Mouse (Mus musculus) ES-Bruce4 (cell line): ENCODE data around the gene Ucp1.

ENCODE experiments used
- CTCF ChIP-seq: IDR thresholded peaks from one replicate; pipeline ENCODE4 v1.8.1; 2011; ENCODE audit warnings: low read depth, low read length
- EP300 ChIP-seq: IDR thresholded peaks from 2 replicates; pipeline ENCODE4 v1.6.1; 2011; ENCODE audit warnings: low read depth, low read length; ENCODE audit not compliant: insufficient read depth
- POLR2A ChIP-seq: IDR thresholded peaks from one replicate; pipeline ENCODE4 v1.8.1; 2011; ENCODE audit warnings: low read length; ENCODE audit not compliant: insufficient read depth

DNA sequence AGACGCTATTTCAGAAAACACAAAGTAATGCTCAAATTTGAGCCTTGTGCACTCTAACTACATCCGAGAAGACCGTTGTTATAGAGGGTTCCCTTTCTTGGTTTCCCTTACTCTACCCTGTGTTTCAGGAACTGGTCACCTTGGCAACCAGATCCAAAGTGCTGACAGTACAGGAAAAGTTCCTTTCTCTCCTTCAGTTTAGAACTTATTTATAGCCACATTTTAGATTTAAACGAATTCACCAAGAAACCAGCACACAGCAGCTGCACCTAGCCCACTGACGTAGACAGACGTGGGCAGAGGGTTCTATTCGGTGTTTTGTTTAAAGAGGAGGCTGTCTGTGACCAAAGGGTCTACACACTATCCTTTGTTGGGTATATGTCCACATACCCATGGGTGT, 46.0 kb upstream of the Ucp1 start:
- no peak for TF ChIP-seq POLR2A
- no peak for TF ChIP-seq CTCF
- TF ChIP-seq EP300, result no peak
